Mouse (Mus musculus) limb, embryonic 13.5 days (tissue): Measurements from ENCODE around the gene Flywch2. TPM values are rescaled to one million over a fixed set of nuclear protein-coding genes. Genes with fewer than 3 reads are reported as not detected.

Experiments
- ATAC-seq: fragments of 200-750 bp; cut with Nextera tagmentation; 2 replicates; pipeline ENCODE4 v1.8.0; 2017; ENCODE audit warnings: low read depth, moderate number of reproducible peaks, moderate TSS enrichment; ENCODE audit not compliant: low FRiP score
- H3K27ac ChIP-seq: fragments of 300-500 bp; sonication (generic); 2 replicates; pipeline ENCODE4 v1.5.1; 2015; ENCODE audit warnings: inconsistent platforms, mild to moderate bottlenecking, moderate library complexity
- H3K27me3 ChIP-seq: fragments of 300-500 bp; sonication (generic); 2 replicates; pipeline ENCODE4 v1.6.1; 2015; ENCODE audit warnings: mild to moderate bottlenecking, inconsistent platforms
- H3K36me3 ChIP-seq: fragments of 300-500 bp; sonication (generic); 2 replicates; pipeline ENCODE4 v1.6.1; 2015; ENCODE audit warnings: inconsistent platforms, mild to moderate bottlenecking, moderate library complexity
- H3K4me1 ChIP-seq: fragments of 300-500 bp; sonication (generic); 2 replicates; pipeline ENCODE4 v1.6.1; 2015; ENCODE audit warnings: inconsistent platforms
- H3K4me2 ChIP-seq: fragments of 300-500 bp; sonication (generic); replicated peaks from 2 replicates; pipeline ENCODE4 v1.6.1; 2015; ENCODE audit warnings: inconsistent platforms, mild to moderate bottlenecking, moderate library complexity
- H3K4me3 ChIP-seq: fragments of 300-500 bp; sonication (generic); 2 replicates; pipeline ENCODE4 v1.5.1; 2015; ENCODE audit warnings: moderate library complexity, mild to moderate bottlenecking, inconsistent platforms
- H3K9ac ChIP-seq: fragments of 300-500 bp; sonication (generic); 2 replicates; pipeline ENCODE4 v1.6.1; 2015; ENCODE audit warnings: mild to moderate bottlenecking, inconsistent platforms
- H3K9me3 ChIP-seq: fragments of 300-500 bp; sonication (generic); 2 replicates; pipeline ENCODE4 v1.6.1; 2016; ENCODE audit warnings: inconsistent platforms
- WGBS: fragments of 180-500 bp; shearing (Covaris S2); methylation state at CpG from one replicate; pipeline ENCODE4 v1.1.7; 2015; 5-methylcytosine and 5-hydroxymethylcytosine counted together
- polyA plus RNA-seq: library from polyadenylated mRNA; unstranded; fragments of >200 nt; fragmentation: Nextera tagmentation; extraction: Ambion mirVana; gene quantifications from 2 replicates; pipeline ENCODE4 v1.2.1, GENCODE M21; 2015

The Flywch2 gene
- polyA plus RNA-seq = 68.0 and 70.5 TPM in 2 replicates

DNA sequence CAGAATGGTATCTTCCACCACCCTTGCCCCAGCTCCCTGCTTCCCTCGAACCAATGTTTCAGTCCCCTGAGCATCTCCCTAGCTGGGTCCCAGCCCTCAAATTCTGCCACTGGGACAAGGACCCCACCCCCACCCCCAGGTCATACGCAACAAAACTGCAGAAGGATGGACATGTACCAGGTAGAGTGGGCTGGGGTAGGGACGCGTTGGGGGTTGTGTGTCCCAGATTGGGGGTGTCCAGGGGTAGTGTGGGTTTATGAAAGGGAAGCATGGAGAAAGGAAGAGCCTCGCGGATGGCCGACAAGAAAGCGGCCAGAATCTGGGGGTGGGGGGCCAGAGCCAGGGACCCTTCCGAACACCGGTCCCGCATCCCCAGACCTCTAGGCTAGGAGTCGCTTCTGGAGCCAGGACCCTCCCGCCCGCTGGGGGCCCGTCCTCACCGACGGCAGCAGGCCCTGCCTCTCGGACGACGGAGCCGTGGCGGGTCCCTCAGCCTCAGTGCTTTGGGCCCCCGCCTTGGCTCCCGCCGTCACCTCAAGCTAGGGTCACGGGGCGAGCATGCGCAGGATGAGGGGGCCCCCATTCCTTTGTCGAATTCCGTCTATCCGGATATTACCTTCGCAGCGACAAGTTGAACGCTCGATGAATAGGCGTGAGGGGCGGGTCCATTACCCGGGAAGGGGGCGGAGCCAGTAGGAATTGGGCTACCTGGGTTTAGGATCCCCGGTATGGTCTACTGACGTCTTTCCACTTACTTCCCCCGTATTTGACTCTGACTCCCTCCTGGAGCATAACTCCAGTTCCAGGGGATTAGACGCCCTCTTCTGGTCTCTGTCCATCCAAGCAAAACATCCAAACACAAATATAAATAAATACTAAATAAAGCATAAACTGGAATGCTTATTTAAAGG is at the start of gene Flywch2:
Gene Flywch2 (minus strand): TSS at position 521 of the 911 bp plus-strand sequence.
- WGBS = 1% methylated on average over 43 of the region's 43 CpGs
- 0 out of 2 replicates have a peak within 1 kb of the TSS, but pooled peaks have one; percentile 39 for H3K27ac ChIP-seq
- no peaks in the 10 kb centered on the region for H3K9me3 ChIP-seq
- peak within 1 kb of the TSS; percentile 81 for H3K4me2 ChIP-seq
- peak; percentile 90 for ATAC-seq
- H3K9ac ChIP-seq = peak within 1 kb of the TSS; percentile 82
- peaks cover 25% of the 10 kb centered on the region for H3K4me1 ChIP-seq
- H3K36me3 ChIP-seq = no peaks in the 10 kb centered on the region
- H3K4me3 ChIP-seq = peak within 1 kb of the TSS; percentile 71
- H3K27me3 ChIP-seq = no peaks in the 10 kb centered on the region

DNA sequence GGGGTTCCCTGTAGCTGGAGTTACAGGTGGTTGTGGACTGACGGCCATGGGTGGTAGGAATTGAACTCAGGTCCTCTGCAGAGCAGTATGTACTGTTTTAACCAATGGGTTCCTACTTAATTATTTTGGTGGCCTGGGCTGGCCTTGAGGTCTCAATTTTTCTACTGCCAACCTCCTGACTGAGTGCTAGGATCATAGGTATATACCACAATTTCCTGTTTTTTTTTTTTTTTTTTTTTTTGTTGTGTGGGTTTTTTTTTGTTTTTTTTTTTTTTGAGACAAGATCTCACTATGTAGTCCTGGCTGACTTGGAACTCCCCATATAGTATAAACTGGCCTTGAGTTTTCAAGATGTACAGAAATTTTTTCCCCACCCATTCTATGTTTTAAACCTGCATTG is 45.3 kb upstream of the Flywch2 start:
- Histone ChIP-seq H3K4me1 (peaks cover 20% of the 10 kb centered on the region), H3K36me3 (peaks cover 12% of the 10 kb centered on the region), H3K4me3 (no peak overlapping the region), H3K27me3 (peaks cover 35% of the 10 kb centered on the region), H3K27ac (no peak overlapping the region), H3K4me2 (no peak overlapping the region), H3K9me3 (no peaks in the 10 kb centered on the region), H3K9ac (no peak overlapping the region)
- 94% methylated on average over 1 of the region's 1 CpGs for WGBS
- ATAC-seq = no peak

DNA sequence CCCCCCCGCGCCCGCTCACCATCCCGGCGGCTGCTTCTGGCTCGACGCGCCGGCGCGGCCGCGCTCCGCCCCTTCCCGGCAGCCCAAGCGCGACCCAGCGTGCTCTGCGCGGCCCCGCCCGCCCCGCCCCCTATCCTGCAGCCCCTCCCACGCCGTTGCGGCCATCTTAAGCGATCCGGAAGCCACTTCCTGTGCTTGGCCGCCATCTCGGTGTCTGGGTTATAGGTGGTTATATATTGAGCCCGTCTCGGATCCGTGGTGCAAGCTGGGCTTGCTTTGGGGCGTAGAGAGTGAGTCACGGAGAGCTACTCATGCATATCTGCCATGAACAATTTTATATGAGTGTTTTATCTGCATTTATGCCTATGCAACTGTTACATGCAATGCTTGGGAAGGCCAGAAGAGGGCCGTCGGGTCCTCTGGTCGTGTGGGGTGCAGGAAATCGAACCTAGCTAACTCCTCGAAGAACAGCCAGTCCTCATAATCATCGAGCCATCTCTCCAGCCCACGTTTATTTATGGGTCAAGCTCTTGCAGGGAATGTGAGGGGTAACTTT is 43.3 kb upstream of the Flywch2 start, which contains the start of gene Elob:
Gene Elob (minus strand): TSS at position 73 of the 556 bp plus-strand sequence.
- Histone ChIP-seq H3K27me3 (peaks cover 19% of the 10 kb centered on the region), H3K27ac (peak within 1 kb of the TSS; percentile 94), H3K9me3 (no peaks in the 10 kb centered on the region), H3K9ac (peak within 1 kb of the TSS; percentile 93), H3K36me3 (peaks cover 32% of the 10 kb centered on the region), H3K4me3 (peak within 1 kb of the TSS; percentile 89), H3K4me2 (peak within 1 kb of the TSS; percentile 90), H3K4me1 (peaks cover 22% of the 10 kb centered on the region)
- 1% methylated on average over 33 of the region's 42 CpGs for WGBS
- ATAC-seq = peak; percentile 94

DNA sequence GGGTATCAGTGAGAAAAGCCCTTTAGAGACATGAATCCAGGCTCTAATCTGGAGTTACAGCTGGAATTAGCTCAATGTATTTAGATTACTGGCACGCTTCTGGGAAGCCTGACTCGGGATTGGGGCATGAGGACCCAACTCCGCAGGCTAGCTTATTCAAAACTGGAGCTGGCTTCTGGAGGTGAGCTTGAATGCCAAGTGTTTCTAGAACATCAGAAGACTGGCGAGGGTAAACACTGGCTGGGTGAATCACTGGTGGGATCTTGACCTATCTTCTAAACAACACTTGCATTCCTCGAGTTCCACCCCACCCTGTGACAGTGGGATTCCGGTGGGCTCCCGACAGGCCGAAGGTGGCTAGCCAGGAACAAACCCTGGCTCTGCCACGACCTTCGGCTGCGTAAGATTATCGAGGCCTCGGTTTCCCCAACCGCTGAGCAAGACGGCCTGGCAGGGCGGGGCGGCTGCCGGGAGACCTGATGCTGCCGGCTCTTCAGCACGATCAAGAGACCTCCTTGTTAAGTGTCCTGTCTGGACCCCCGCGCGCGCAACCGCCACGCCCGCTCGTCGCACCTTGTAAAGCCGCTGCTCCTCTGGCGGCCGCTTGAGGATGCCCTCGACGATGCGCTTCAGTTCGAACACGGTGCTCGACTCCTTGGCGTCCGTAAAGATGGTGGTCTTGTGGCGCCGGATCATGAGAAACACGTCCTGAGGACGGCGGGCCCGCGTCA is 42.6 kb upstream of the Flywch2 start:
- H3K27ac ChIP-seq = peak overlapping the region; percentile 94
- peak; percentile 74 for ATAC-seq
- peak overlapping the region; percentile 93 for H3K9ac ChIP-seq
- peak overlapping the region; percentile 90 for H3K4me2 ChIP-seq
- H3K27me3 ChIP-seq = peaks cover 19% of the 10 kb centered on the region
- H3K9me3 ChIP-seq = no peaks in the 10 kb centered on the region
- H3K4me1 ChIP-seq = peaks cover 22% of the 10 kb centered on the region
- peaks cover 40% of the 10 kb centered on the region for H3K36me3 ChIP-seq
- peak overlapping the region; percentile 89 for H3K4me3 ChIP-seq
- under 1% methylated on average over 47 of the region's 47 CpGs for WGBS

DNA sequence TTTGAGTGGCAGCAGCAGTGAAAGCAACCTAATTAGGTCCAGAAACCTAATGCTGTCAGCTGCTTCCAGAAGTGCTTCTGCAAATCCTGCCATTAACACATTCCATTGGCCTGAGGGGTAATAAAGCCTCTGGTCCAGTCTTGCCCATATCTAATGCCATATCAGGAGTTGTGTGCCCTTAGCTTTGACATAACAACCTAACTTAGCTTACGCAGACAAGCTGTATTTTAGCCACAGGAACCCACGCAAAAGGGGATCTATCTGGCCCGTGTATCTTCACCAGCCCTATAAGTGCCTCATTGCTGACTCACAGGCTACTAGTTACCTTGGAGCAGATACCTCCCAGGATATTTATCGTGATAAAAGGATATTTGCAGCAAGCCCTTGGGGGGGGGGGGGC is 39.7 kb upstream of the Flywch2 start:
- no peak for ATAC-seq
- Histone ChIP-seq H3K4me3 (no peak overlapping the region), H3K9ac (no peak overlapping the region), H3K4me2 (no peak overlapping the region), H3K27me3 (0 out of 2 replicates have a peak, but pooled peaks cover 5% of the 10 kb centered on the region), H3K4me1 (peaks cover 22% of the 10 kb centered on the region), H3K9me3 (no peaks in the 10 kb centered on the region), H3K36me3 (peaks cover 68% of the 10 kb centered on the region), H3K27ac (no peak overlapping the region)
- 69% methylated on average over 4 of the region's 4 CpGs for WGBS

DNA sequence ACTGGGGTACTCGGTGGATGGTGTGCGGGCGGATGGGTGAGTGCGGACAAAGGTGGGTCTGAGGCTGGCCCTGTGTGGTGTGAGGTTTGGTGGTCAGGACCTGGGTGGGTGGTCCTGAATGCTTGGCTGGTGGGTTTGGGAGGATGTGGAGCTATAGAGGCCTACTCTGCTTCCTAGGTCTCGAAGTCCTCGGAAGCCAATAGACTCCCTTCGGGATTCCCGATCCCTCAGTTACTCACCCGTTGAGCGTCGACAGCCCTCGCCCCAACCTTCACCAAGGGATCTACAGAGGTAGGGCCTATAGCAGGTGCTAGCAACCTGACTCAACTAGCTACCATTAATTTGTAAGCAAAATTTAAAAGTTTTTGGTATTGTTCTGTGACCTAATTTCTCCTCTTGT is 37.7 kb upstream of the Flywch2 start:
- Histone ChIP-seq H3K4me2 (no peak overlapping the region), H3K27ac (no peak overlapping the region; the same call in 1 of the 2 replicates), H3K36me3 (peaks cover 88% of the 10 kb centered on the region), H3K4me3 (no peak overlapping the region), H3K27me3 (no peaks in the 10 kb centered on the region), H3K4me1 (peaks cover 22% of the 10 kb centered on the region), H3K9ac (no peak overlapping the region), H3K9me3 (peaks cover 14% of the 10 kb centered on the region)
- 92% methylated on average over 12 of the region's 12 CpGs for WGBS
- no peak for ATAC-seq

DNA sequence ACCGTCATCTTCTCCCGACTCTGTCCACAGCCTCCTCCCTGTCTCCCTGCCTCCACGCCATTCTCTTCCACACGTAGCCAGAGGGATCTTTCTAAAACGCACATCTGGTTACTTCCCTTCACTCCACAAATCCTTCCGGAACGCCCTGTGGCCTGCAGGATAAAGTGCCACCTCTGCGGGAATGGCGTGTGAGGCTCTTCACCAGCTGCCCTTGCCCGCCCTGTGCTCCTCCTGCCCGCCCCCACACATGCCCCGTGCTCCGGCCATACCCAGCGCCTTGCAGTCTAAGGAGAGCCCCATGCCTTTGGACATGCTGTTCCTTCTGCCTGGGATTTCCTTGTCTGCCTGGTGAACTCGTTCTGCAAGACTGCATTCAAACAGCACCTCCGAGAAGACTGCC is 37.1 kb upstream of the Flywch2 start:
- Histone ChIP-seq H3K36me3 (peaks cover 94% of the 10 kb centered on the region), H3K27me3 (no peaks in the 10 kb centered on the region), H3K4me1 (peaks cover 19% of the 10 kb centered on the region), H3K9me3 (peaks cover 20% of the 10 kb centered on the region), H3K9ac (no peak overlapping the region), H3K4me2 (no peak overlapping the region), H3K4me3 (no peak overlapping the region), H3K27ac (no peak overlapping the region)
- WGBS = 79% methylated on average over 16 of the region's 16 CpGs
- no peak for ATAC-seq

DNA sequence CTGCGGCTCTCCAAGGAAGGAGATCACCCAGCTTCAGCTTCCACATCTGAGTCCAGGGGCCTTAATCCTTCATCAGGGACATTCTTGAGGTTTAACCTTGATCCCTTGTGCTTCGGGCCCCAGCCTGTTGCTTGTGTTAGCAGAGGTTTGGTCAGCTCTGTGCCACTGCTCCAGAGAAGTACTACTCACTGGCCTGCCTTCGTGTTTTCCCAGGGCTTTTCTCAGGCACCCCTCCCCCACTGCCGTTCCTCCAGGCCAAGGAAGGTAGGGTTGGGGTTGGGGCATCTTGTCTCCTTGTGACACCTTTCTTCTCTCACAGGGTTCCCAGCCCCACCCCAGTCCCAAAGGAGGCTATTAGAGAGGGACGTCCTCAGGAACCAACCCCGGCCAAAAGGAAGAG is 36.2 kb upstream of the Flywch2 start:
- WGBS = 76% methylated on average over 5 of the region's 6 CpGs
- Histone ChIP-seq H3K9me3 (peaks cover 26% of the 10 kb centered on the region), H3K27ac (no peak overlapping the region), H3K27me3 (no peaks in the 10 kb centered on the region), H3K4me3 (no peak overlapping the region), H3K4me1 (peaks cover 10% of the 10 kb centered on the region), H3K36me3 (peaks cover 99% of the 10 kb centered on the region), H3K4me2 (no peak overlapping the region), H3K9ac (no peak overlapping the region)
- no peak for ATAC-seq

DNA sequence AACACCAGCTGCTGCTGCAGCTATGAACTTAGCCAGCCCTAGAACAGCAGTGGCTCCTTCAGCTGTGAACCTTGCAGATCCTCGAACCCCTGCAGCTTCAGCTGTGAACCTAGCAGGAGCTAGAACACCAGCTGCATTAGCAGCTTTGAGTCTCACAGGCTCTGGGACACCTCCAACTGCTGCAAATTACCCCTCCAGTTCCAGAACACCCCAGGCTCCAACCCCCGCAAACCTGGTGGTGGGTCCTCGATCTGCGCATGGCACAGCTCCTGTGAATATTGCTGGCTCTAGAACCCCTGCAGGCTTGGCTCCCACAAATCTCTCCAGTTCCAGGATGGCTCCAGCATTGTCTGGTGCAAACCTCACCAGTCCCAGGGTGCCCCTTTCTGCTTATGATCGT is 34.9 kb upstream of the Flywch2 start:
- Histone ChIP-seq H3K4me3 (no peak overlapping the region), H3K4me2 (no peak overlapping the region), H3K36me3 (peaks cover 100% of the 10 kb centered on the region), H3K4me1 (peaks cover 2% of the 10 kb centered on the region; the same call in 1 of the 2 replicates), H3K9me3 (peaks cover 33% of the 10 kb centered on the region), H3K9ac (no peak overlapping the region), H3K27me3 (no peaks in the 10 kb centered on the region), H3K27ac (no peak overlapping the region)
- ATAC-seq = no peak
- WGBS = 96% methylated on average over 5 of the region's 5 CpGs

DNA sequence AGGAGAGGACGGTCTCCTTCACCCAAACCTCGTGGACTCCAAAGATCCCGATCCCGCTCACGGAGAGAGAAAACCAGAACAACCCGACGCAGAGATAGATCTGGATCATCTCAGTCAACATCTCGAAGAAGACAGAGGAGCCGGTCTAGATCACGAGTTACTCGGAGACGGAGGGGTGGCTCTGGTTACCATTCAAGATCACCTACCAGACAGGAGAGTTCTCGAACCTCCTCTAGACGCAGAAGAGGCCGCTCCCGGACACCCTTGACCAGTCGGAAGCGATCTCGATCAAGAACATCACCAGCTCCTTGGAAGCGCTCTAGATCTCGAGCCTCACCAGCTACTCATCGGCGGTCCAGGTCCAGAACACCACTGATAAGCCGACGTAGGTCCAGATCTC is 33.4 kb upstream of the Flywch2 start:
- H3K4me3 ChIP-seq = no peak overlapping the region
- peaks cover 100% of the 10 kb centered on the region for H3K36me3 ChIP-seq
- H3K27me3 ChIP-seq = no peaks in the 10 kb centered on the region
- H3K27ac ChIP-seq = no peak overlapping the region
- peaks cover 40% of the 10 kb centered on the region for H3K9me3 ChIP-seq
- WGBS = 99% methylated on average over 25 of the region's 25 CpGs
- H3K9ac ChIP-seq = no peak overlapping the region
- H3K4me1 ChIP-seq = no peaks in the 10 kb centered on the region
- no peak for ATAC-seq
- no peak overlapping the region for H3K4me2 ChIP-seq

DNA sequence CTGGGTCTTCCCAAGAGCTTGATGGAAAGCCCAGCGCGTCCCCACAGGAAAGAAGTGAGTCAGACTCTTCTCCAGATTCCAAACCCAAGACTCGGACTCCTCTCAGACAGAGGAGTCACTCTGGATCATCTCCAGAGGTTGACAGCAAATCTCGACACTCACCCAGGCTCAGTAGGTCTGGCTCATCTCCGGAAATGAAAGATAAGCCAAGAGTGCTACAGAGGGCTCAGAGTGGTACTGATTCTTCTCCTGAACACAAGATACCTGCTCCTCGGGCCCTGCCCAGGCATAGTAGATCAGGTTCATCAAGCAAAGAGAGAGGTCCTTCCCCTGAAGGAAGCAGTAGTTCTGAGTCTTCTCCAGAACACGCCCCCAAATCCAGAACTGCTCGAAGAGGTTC is 32.7 kb upstream of the Flywch2 start:
- Histone ChIP-seq H3K9me3 (peaks cover 40% of the 10 kb centered on the region), H3K27ac (no peak overlapping the region)
- no peak for ATAC-seq

DNA sequence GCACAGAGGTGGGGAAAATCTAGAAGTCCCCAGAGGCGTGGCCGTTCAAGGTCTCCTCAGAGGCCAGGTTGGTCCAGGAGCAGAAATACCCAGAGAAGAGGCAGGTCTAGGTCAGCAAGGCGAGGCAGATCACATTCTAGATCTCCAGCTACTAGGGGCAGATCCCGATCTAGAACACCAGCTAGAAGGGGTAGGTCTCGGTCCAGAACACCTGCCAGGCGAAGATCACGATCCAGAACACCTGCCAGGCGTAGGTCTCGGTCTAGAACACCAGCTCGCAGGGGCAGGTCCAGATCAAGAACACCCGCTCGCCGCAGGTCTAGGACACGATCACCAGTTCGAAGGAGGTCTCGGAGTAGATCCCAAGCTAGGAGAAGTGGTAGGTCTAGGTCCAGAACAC is 29.8 kb upstream of the Flywch2 start:
- no peaks in the 10 kb centered on the region for H3K4me1 ChIP-seq
- peaks cover 40% of the 10 kb centered on the region for H3K9me3 ChIP-seq
- H3K27ac ChIP-seq = no peak overlapping the region
- no peak for ATAC-seq
- H3K27me3 ChIP-seq = no peaks in the 10 kb centered on the region
- no peak overlapping the region for H3K4me2 ChIP-seq
- H3K4me3 ChIP-seq = no peak overlapping the region
- over 99% methylated on average over 16 of the region's 16 CpGs for WGBS
- no peak overlapping the region for H3K9ac ChIP-seq
- peaks cover 96% of the 10 kb centered on the region for H3K36me3 ChIP-seq

More for the DNA sequence above, 32.7 kb upstream of the Flywch2 start:
- Histone ChIP-seq H3K4me2 (no peak overlapping the region), H3K27me3 (no peaks in the 10 kb centered on the region), H3K36me3 (peaks cover 100% of the 10 kb centered on the region), H3K4me3 (no peak overlapping the region), H3K9ac (no peak overlapping the region), H3K4me1 (no peaks in the 10 kb centered on the region)
- WGBS = 98% methylated on average over 8 of the region's 8 CpGs
